Comparison of ENCODE assay signal across 18 mouse cellular contexts in the genomic region with DNA sequence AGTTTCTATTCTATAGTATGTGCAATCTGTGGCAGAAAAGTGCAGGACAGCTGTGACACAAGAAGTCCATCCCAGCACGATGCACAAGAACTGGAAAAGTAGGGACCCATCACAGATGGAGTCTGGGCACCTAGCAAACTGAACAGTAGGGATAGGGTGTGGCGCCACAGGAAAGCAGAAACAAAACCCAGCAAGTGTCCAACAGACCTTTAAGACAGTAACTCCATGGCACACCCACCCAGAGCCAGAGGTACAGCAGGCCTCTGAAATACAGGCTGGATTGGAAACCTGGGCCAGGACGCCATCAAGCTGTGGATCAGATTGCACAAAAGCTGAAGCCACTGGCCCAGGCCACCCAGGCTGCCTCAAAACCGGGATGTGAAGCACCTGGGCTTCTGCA. TPM values are rescaled to one million over a fixed set of nuclear protein-coding genes. Genes with fewer than 3 reads are reported as not detected.
DNase-seq lines count a peak whose midpoint lies in the region; ATAC-seq and TF ChIP-seq lines count a peak whose summit lies in the region.
"Had no signal": no experiment of that assay in that cellular context is flagged by ENCODE, and none has a peak within 500 bp of the region (broad histone marks: within the 10 kb centered on the region; RNA-seq: fewer than 3 reads in every experiment).

No protein-coding gene starts in this region.

- no peak overlapping the region for H3K4me2 ChIP-seq in forebrain, embryonic 14.5 days (ENCODE audit: low read length)
- no peak overlapping the region for H3K4me2 ChIP-seq in hindbrain, embryonic 12.5 days (replicated peaks)
- no peak overlapping the region for H3K4me2 ChIP-seq in midbrain, embryonic 14.5 days (ENCODE audit: low read length)
- H3K4me2 ChIP-seq in liver, embryonic 11.5 days: no peak overlapping the region
- H3K4me2 ChIP-seq: embryonic facial prominence, embryonic 13.5 days; heart, embryonic 13.5 days; liver, embryonic 15.5 days had no signal

- no peaks in the 10 kb centered on the region for H3K36me3 ChIP-seq in forebrain, embryonic 14.5 days (ENCODE audit: control insufficient read depth, insufficient read depth, low read length)
- H3K36me3 ChIP-seq in hindbrain, embryonic 12.5 days: no peaks in the 10 kb centered on the region
- H3K36me3 ChIP-seq in midbrain, embryonic 14.5 days (ENCODE audit: control insufficient read depth, insufficient read depth, low read length): no peaks in the 10 kb centered on the region
- H3K36me3 ChIP-seq in liver, embryonic 11.5 days (ENCODE audit: control insufficient read depth, insufficient read depth, low read length): no peaks in the 10 kb centered on the region
- H3K36me3 ChIP-seq: embryonic facial prominence, embryonic 13.5 days; heart, embryonic 13.5 days; liver, embryonic 15.5 days had no signal

- H3K27me3 ChIP-seq in forebrain, embryonic 14.5 days (replicated peaks; ENCODE audit: control insufficient read depth, insufficient read depth, low read length): no peaks in the 10 kb centered on the region
- H3K27me3 ChIP-seq in hindbrain, embryonic 12.5 days: no peaks in the 10 kb centered on the region
- H3K27me3 ChIP-seq in midbrain, embryonic 14.5 days (ENCODE audit: control insufficient read depth, insufficient read depth, low read length): no peaks in the 10 kb centered on the region
- H3K27me3 ChIP-seq in liver, embryonic 11.5 days (replicated peaks; ENCODE audit: control insufficient read depth, insufficient read depth, low read length): no peaks in the 10 kb centered on the region
- H3K27me3 ChIP-seq: embryonic facial prominence, embryonic 13.5 days; liver, embryonic 15.5 days had no signal

- no peak for ATAC-seq in forebrain, embryonic 14.5 days
- ATAC-seq in hindbrain, embryonic 12.5 days (ENCODE audit: low FRiP score): no peak
- no peak for ATAC-seq in midbrain, embryonic 14.5 days (ENCODE audit: low FRiP score, low TSS enrichment)
- ATAC-seq in liver, embryonic 11.5 days (replicated peaks; ENCODE audit: low FRiP score): no peak

- H3K4me3 ChIP-seq in layer of hippocampus, adult 2 months: no peak overlapping the region
- H3K4me3 ChIP-seq in forebrain, embryonic 14.5 days (ENCODE audit: low read depth, low read length): no peak overlapping the region
- no peak overlapping the region for H3K4me3 ChIP-seq in hindbrain, embryonic 12.5 days
- no peak overlapping the region for H3K4me3 ChIP-seq in midbrain, embryonic 14.5 days (replicated peaks; ENCODE audit: low read depth, low read length)
- H3K4me3 ChIP-seq in liver, embryonic 11.5 days (ENCODE audit: low read depth, low read length): no peak overlapping the region
- H3K4me3 ChIP-seq: embryonic facial prominence, embryonic 13.5 days; heart, embryonic 13.5 days; liver, embryonic 15.5 days had no signal

- peak overlapping the region; percentile 92 for H3K27ac ChIP-seq in layer of hippocampus, adult 2 months
- H3K27ac ChIP-seq in forebrain, embryonic 14.5 days (ENCODE audit: low read depth, low read length): peak overlapping the region; percentile 24; the same call in 1 of the 2 replicates
- peak overlapping the region; percentile 44; the same call in 1 of the 2 replicates for H3K27ac ChIP-seq in hindbrain, embryonic 12.5 days
- 0 out of 2 replicates have a peak overlapping the region, but pooled peaks have one; percentile 13 for H3K27ac ChIP-seq in midbrain, embryonic 14.5 days (replicated peaks; ENCODE audit: low read depth, low read length)
- H3K27ac ChIP-seq in liver, embryonic 11.5 days (ENCODE audit: low read depth, low read length): no peak overlapping the region
- H3K27ac ChIP-seq: embryonic facial prominence, embryonic 13.5 days; heart, embryonic 13.5 days; liver, embryonic 15.5 days had no signal

- no peaks in the 10 kb centered on the region for H3K4me1 ChIP-seq in forebrain, embryonic 14.5 days (ENCODE audit: control insufficient read depth, insufficient read depth, low read length)
- peaks cover 14% of the 10 kb centered on the region for H3K4me1 ChIP-seq in hindbrain, embryonic 12.5 days
- H3K4me1 ChIP-seq in midbrain, embryonic 14.5 days (ENCODE audit: control insufficient read depth, insufficient read depth, low read length): peaks cover 3% of the 10 kb centered on the region; the same call in 1 of the 2 replicates
- H3K4me1 ChIP-seq in liver, embryonic 11.5 days (replicated peaks; ENCODE audit: control insufficient read depth, insufficient read depth, low read length): peaks cover 3% of the 10 kb centered on the region; the same call in 1 of the 2 replicates
- H3K4me1 ChIP-seq: liver, embryonic 15.5 days had no signal

- DNase-seq in layer of hippocampus, adult 2 months (ENCODE audit: low spot score in 2 of 2): no peak
- DNase-seq in layer of hippocampus, postnatal 36 days: no peak
- no peak for DNase-seq in forebrain, embryonic 14.5 days (ENCODE audit: low spot score)
- no peak for DNase-seq in midbrain, embryonic 14.5 days
- no peak for DNase-seq in right cerebral cortex, postnatal 25 days
- no peak for DNase-seq in urinary bladder, postnatal 4 days (ENCODE audit: low spot score in 2 of 2)
- DNase-seq in liver, embryonic 11.5 days (ENCODE audit: low spot score): no peak
- DNase-seq: adrenal gland, adult 2 months; gastrocnemius, postnatal 25 days; heart, postnatal 4 days; kidney, adult 11 months; kidney, postnatal 25 days; thymus, adult 2 months had no signal

- H3K9ac ChIP-seq in forebrain, embryonic 14.5 days (ENCODE audit: low read length): no peak overlapping the region
- no peak overlapping the region for H3K9ac ChIP-seq in hindbrain, embryonic 12.5 days
- H3K9ac ChIP-seq in midbrain, embryonic 14.5 days (replicated peaks; ENCODE audit: low read length): 0 out of 2 replicates have a peak overlapping the region, but pooled peaks have one; percentile 12
- H3K9ac ChIP-seq in liver, embryonic 11.5 days (ENCODE audit: low read depth, low read length): no peak overlapping the region
- H3K9ac ChIP-seq: embryonic facial prominence, embryonic 13.5 days; heart, embryonic 13.5 days; liver, embryonic 15.5 days had no signal

- no peak for TF ChIP-seq CTCF in layer of hippocampus, adult 2 months (conservative IDR thresholded peaks at IDR 0.05)

- no peaks in the 10 kb centered on the region for H3K9me3 ChIP-seq in forebrain, embryonic 14.5 days (replicated peaks; ENCODE audit: control insufficient read depth, low read length)
- no peaks in the 10 kb centered on the region for H3K9me3 ChIP-seq in hindbrain, embryonic 12.5 days (replicated peaks)
- no peaks in the 10 kb centered on the region for H3K9me3 ChIP-seq in midbrain, embryonic 14.5 days (ENCODE audit: control insufficient read depth, low read length)
- H3K9me3 ChIP-seq in liver, embryonic 11.5 days (ENCODE audit: control insufficient read depth, low read length): no peaks in the 10 kb centered on the region
- H3K9me3 ChIP-seq: embryonic facial prominence, embryonic 13.5 days; G1E; heart, embryonic 13.5 days; liver, embryonic 15.5 days had no signal

- WGBS in forebrain, embryonic 14.5 days: 76% methylated on average over 4 of the region's 4 CpGs
- WGBS in hindbrain, embryonic 12.5 days: 65% methylated on average over 4 of the region's 4 CpGs
- 81% methylated on average over 4 of the region's 4 CpGs for WGBS in midbrain, embryonic 14.5 days
- WGBS in liver, embryonic 11.5 days: 79% methylated on average over 4 of the region's 4 CpGs

RNA-seq across cellular contexts. Expression of gene 3110082I17Rik, which starts 17.4 kb away (rescaled TPM):
- total RNA-seq in layer of hippocampus, adult 2 months (2021): 10 to 100 TPM; 17.1 to 18.1 TPM
- 10 to 100 TPM; 15.2 to 15.7 TPM for total RNA-seq in layer of hippocampus, postnatal 36 days (2021)
- polyA plus RNA-seq in forebrain, embryonic 14.5 days (2014; fragmentation: Nextera tagmentation; extraction: Ambion mirVana): 14.9 and 15.2 TPM in 2 replicates
- 22.9 and 26.3 TPM in 2 replicates for polyA plus RNA-seq in hindbrain, embryonic 12.5 days (2016; fragmentation: Nextera tagmentation; extraction: Ambion mirVana)
- polyA plus RNA-seq in midbrain, embryonic 14.5 days (2014; fragmentation: Nextera tagmentation; extraction: Ambion mirVana): 10.8 and 12.8 TPM in 2 replicates
- polyA plus RNA-seq in liver, embryonic 11.5 days (2014; fragmentation: Nextera tagmentation; extraction: Ambion mirVana): 49.4 and 52.0 TPM in 2 replicates

RNA-seq across cellular contexts. Expression of gene Gper1, which starts 20.0 kb away (rescaled TPM):
- total RNA-seq in layer of hippocampus, adult 2 months (2021): 1 to 10 TPM; 2.1 to 2.4 TPM
- 1 to 10 TPM; 2.5 to 2.7 TPM for total RNA-seq in layer of hippocampus, postnatal 36 days (2021)
- polyA plus RNA-seq in forebrain, embryonic 14.5 days (2014; fragmentation: Nextera tagmentation; extraction: Ambion mirVana): 10.0 and 10.2 TPM in 2 replicates
- 5.0 TPM in 2 replicates for polyA plus RNA-seq in hindbrain, embryonic 12.5 days (2016; fragmentation: Nextera tagmentation; extraction: Ambion mirVana)
- polyA plus RNA-seq in midbrain, embryonic 14.5 days (2014; fragmentation: Nextera tagmentation; extraction: Ambion mirVana): 9.2 and 9.6 TPM in 2 replicates
- polyA plus RNA-seq in liver, embryonic 11.5 days (2014; fragmentation: Nextera tagmentation; extraction: Ambion mirVana): 0.38 and 0.58 TPM in 2 replicates
- total RNA-seq: G1E had no signal
- polyA plus RNA-seq: G1E had no signal

RNA-seq across cellular contexts. Expression of gene C130050O18Rik, which starts 37.9 kb away (rescaled TPM):
- under 1 TPM in 1 of 2 experiments, not detected in 1; 0.18 TPM for total RNA-seq in layer of hippocampus, adult 2 months (2021)
- total RNA-seq in layer of hippocampus, postnatal 36 days (2021): under 1 TPM in 1 of 2 experiments, not detected in 1; 0.20 TPM
- 0.18 TPM in 1 of 2 replicates, not detected in the other for polyA plus RNA-seq in forebrain, embryonic 14.5 days (2014; fragmentation: Nextera tagmentation; extraction: Ambion mirVana)
- 0.45 and 0.90 TPM in 2 replicates for polyA plus RNA-seq in hindbrain, embryonic 12.5 days (2016; fragmentation: Nextera tagmentation; extraction: Ambion mirVana)
- polyA plus RNA-seq in midbrain, embryonic 14.5 days (2014; fragmentation: Nextera tagmentation; extraction: Ambion mirVana): 0.29 and 0.58 TPM in 2 replicates
- polyA plus RNA-seq in liver, embryonic 11.5 days (2014; fragmentation: Nextera tagmentation; extraction: Ambion mirVana): 1.5 and 1.6 TPM in 2 replicates

RNA-seq across cellular contexts. Expression of gene Zfand2a, which starts 41.4 kb away (rescaled TPM):
- 10 to 100 TPM; 56.5 to 63.1 TPM for total RNA-seq in layer of hippocampus, adult 2 months (2021)
- total RNA-seq in layer of hippocampus, postnatal 36 days (2021): 10 to 100 TPM; 62.5 to 66.6 TPM
- 10.1 and 10.7 TPM in 2 replicates for polyA plus RNA-seq in forebrain, embryonic 14.5 days (2014; fragmentation: Nextera tagmentation; extraction: Ambion mirVana)
- 12.0 and 14.6 TPM in 2 replicates for polyA plus RNA-seq in hindbrain, embryonic 12.5 days (2016; fragmentation: Nextera tagmentation; extraction: Ambion mirVana)
- 14.0 and 14.1 TPM in 2 replicates for polyA plus RNA-seq in midbrain, embryonic 14.5 days (2014; fragmentation: Nextera tagmentation; extraction: Ambion mirVana)
- 4.6 and 5.7 TPM in 2 replicates for polyA plus RNA-seq in liver, embryonic 11.5 days (2014; fragmentation: Nextera tagmentation; extraction: Ambion mirVana)
